Mouse (Mus musculus): ENCODE measurements at regions not wholly inside any gene's neighbourhood (a gene's known extent, or its start where the extent isn't known, plus 50 kb on each side); places are given as distances from the start of the nearest gene placed in this dataset.

GRCm38 (mm10) chr3:40200174-40200573 lies 330.9 kb upstream of the Intu start:
- Histone ChIP-seq H3K4me3 (ENCODE audit: low read length) (no peak overlapping the region), H3K27me3 (ENCODE audit: insufficient read depth, low read length) (no peaks in the 10 kb centered on the region), H3K9me3 (ENCODE audit: low read length) (no peaks in the 10 kb centered on the region), H3K9ac (replicated peaks; ENCODE audit: low read length) (no peak overlapping the region), H3K4me1 (ENCODE audit: insufficient read depth, low read length) (no peaks in the 10 kb centered on the region), H3K4me2 (ENCODE audit: low read depth, low read length) (no peak overlapping the region), H3K36me3 (ENCODE audit: insufficient read depth, low read length) (no peaks in the 10 kb centered on the region), H3K27ac (no peak overlapping the region)
- no peak for TF ChIP-seq CTCF (IDR thresholded peaks at IDR 0.05; ENCODE audit: low read depth)
- DNase-seq (ENCODE audit: low spot score) (no peak), ATAC-seq (no peak)
- 80% methylated on average over 4 of the region's 4 CpGs for WGBS

GRCm38 (mm10) chr3:40206326-40206725 lies 324.8 kb upstream of the Intu start:
- Histone ChIP-seq H3K36me3 (ENCODE audit: insufficient read depth, low read length) (no peaks in the 10 kb centered on the region), H3K27ac (no peak overlapping the region), H3K9me3 (ENCODE audit: low read length) (no peaks in the 10 kb centered on the region), H3K4me2 (ENCODE audit: low read depth, low read length) (no peak overlapping the region), H3K4me1 (ENCODE audit: insufficient read depth, low read length) (no peaks in the 10 kb centered on the region), H3K27me3 (ENCODE audit: insufficient read depth, low read length) (no peaks in the 10 kb centered on the region), H3K9ac (replicated peaks; ENCODE audit: low read length) (no peak overlapping the region), H3K4me3 (ENCODE audit: low read length) (no peak overlapping the region)
- ATAC-seq (no peak), DNase-seq (ENCODE audit: low spot score) (no peak)
- no peak for TF ChIP-seq CTCF (IDR thresholded peaks at IDR 0.05; ENCODE audit: low read depth)
- WGBS: 31% methylated on average over 4 of the region's 4 CpGs

GRCm38 (mm10) chr3:40211793-40212192 lies 319.3 kb upstream of the Intu start:
- Histone ChIP-seq H3K4me1 (ENCODE audit: insufficient read depth, low read length) (no peaks in the 10 kb centered on the region), H3K4me3 (ENCODE audit: low read length) (no peak overlapping the region), H3K36me3 (ENCODE audit: insufficient read depth, low read length) (no peaks in the 10 kb centered on the region), H3K9ac (replicated peaks; ENCODE audit: low read length) (no peak overlapping the region), H3K27ac (no peak overlapping the region), H3K27me3 (ENCODE audit: insufficient read depth, low read length) (no peaks in the 10 kb centered on the region), H3K9me3 (ENCODE audit: low read length) (no peaks in the 10 kb centered on the region), H3K4me2 (ENCODE audit: low read depth, low read length) (no peak overlapping the region)
- no peak for TF ChIP-seq CTCF (IDR thresholded peaks at IDR 0.05; ENCODE audit: low read depth)
- ATAC-seq: no peak
- DNase-seq (ENCODE audit: low spot score): no peak

- Histone ChIP-seq H3K27me3 (ENCODE audit: insufficient read depth, low read length) (no peaks in the 10 kb centered on the region), H3K27ac (no peak overlapping the region), H3K9me3 (ENCODE audit: low read length) (no peaks in the 10 kb centered on the region), H3K36me3 (ENCODE audit: insufficient read depth, low read length) (no peaks in the 10 kb centered on the region), H3K4me3 (ENCODE audit: low read length) (no peak overlapping the region), H3K4me1 (ENCODE audit: insufficient read depth, low read length) (no peaks in the 10 kb centered on the region), H3K9ac (replicated peaks; ENCODE audit: low read length) (no peak overlapping the region), H3K4me2 (ENCODE audit: low read depth, low read length) (no peak overlapping the region)
- no peak for TF ChIP-seq CTCF (IDR thresholded peaks at IDR 0.05; ENCODE audit: low read depth)
- WGBS: 90% methylated on average over 1 of the region's 1 CpGs
- DNase-seq (ENCODE audit: low spot score) (no peak), ATAC-seq (no peak)
Measured at GRCm38 (mm10) chr3:40226772-40227171, 304.3 kb upstream of the Intu start.

- ATAC-seq: no peak
- no peak overlapping the region for H3K27ac ChIP-seq
- H3K36me3 ChIP-seq (ENCODE audit: insufficient read depth, low read length): no peaks in the 10 kb centered on the region
- H3K4me1 ChIP-seq (ENCODE audit: insufficient read depth, low read length): no peaks in the 10 kb centered on the region
- H3K4me2 ChIP-seq (ENCODE audit: low read depth, low read length): no peak overlapping the region
- no peak overlapping the region for H3K9ac ChIP-seq (replicated peaks; ENCODE audit: low read length)
- TF ChIP-seq CTCF (IDR thresholded peaks at IDR 0.05; ENCODE audit: low read depth): no peak
- no peaks in the 10 kb centered on the region for H3K9me3 ChIP-seq (ENCODE audit: low read length)
- no peaks in the 10 kb centered on the region for H3K27me3 ChIP-seq (ENCODE audit: insufficient read depth, low read length)
- DNase-seq (ENCODE audit: low spot score): no peak
- H3K4me3 ChIP-seq (ENCODE audit: low read length): no peak overlapping the region
- 56% methylated on average over 4 of the region's 4 CpGs for WGBS
Measured at GRCm38 (mm10) chr3:40243499-40244101, 287.5 kb upstream of the Intu start.

GRCm38 (mm10) chr3:40254376-40254775 lies 276.7 kb upstream of the Intu start:
- H3K4me3 ChIP-seq (ENCODE audit: low read length): no peak overlapping the region
- no peaks in the 10 kb centered on the region for H3K9me3 ChIP-seq (ENCODE audit: low read length)
- no peak for ATAC-seq
- H3K9ac ChIP-seq (replicated peaks; ENCODE audit: low read length): no peak overlapping the region
- no peaks in the 10 kb centered on the region for H3K4me1 ChIP-seq (ENCODE audit: insufficient read depth, low read length)
- DNase-seq (ENCODE audit: low spot score): no peak
- H3K27ac ChIP-seq: no peak overlapping the region
- no peak for TF ChIP-seq CTCF (IDR thresholded peaks at IDR 0.05; ENCODE audit: low read depth)
- WGBS: 64% methylated on average over 5 of the region's 5 CpGs
- no peaks in the 10 kb centered on the region for H3K36me3 ChIP-seq (ENCODE audit: insufficient read depth, low read length)
- H3K4me2 ChIP-seq (ENCODE audit: low read depth, low read length): no peak overlapping the region
- no peaks in the 10 kb centered on the region for H3K27me3 ChIP-seq (ENCODE audit: insufficient read depth, low read length)

- DNase-seq (ENCODE audit: low spot score) (no peak), ATAC-seq (no peak)
- no peak overlapping the region for H3K4me3 ChIP-seq (ENCODE audit: low read length)
- TF ChIP-seq CTCF (IDR thresholded peaks at IDR 0.05; ENCODE audit: low read depth): no peak
- no peaks in the 10 kb centered on the region for H3K27me3 ChIP-seq (ENCODE audit: insufficient read depth, low read length)
- 89% methylated on average over 7 of the region's 7 CpGs for WGBS
- H3K4me2 ChIP-seq (ENCODE audit: low read depth, low read length): no peak overlapping the region
- H3K36me3 ChIP-seq (ENCODE audit: insufficient read depth, low read length): no peaks in the 10 kb centered on the region
- no peak overlapping the region for H3K9ac ChIP-seq (replicated peaks; ENCODE audit: low read length)
- H3K27ac ChIP-seq: no peak overlapping the region
- no peaks in the 10 kb centered on the region for H3K9me3 ChIP-seq (ENCODE audit: low read length)
- no peaks in the 10 kb centered on the region for H3K4me1 ChIP-seq (ENCODE audit: insufficient read depth, low read length)
Measured at GRCm38 (mm10) chr3:40262536-40262935, 268.6 kb upstream of the Intu start.
